Mouse (Mus musculus): ENCODE results near the gene Serpina3f.
A peak's percentile ranks its signal among the peaks of the same experiment; 100 is the strongest.
"Not testable (repeated sequence)": the region's sequence is repeated elsewhere in the genome, so short reads cannot be mapped to it uniquely, and the experiment has no call there.

Gene Serpina3f

GRCm38 (mm10) chr12:104214445-104214753, at the start of gene Serpina3f:
Gene Serpina3f, plus strand, starts transcription at chr12:104214544.
- DNase-seq = no peak

- DNase-seq = peak; percentile 39
Observed at GRCm38 (mm10) chr12:104174747-104175146, 39.6 kb upstream of the Serpina3f start.

GRCm38 (mm10) chr12:104175636-104176035, 38.7 kb upstream of the Serpina3f start:
- DNase-seq = no peak

- DNase-seq = peak; percentile 17
Observed at GRCm38 (mm10) chr12:104178577-104178976, 35.8 kb upstream of the Serpina3f start.

- no peak for DNase-seq
Observed at GRCm38 (mm10) chr12:104178987-104179386, 35.4 kb upstream of the Serpina3f start.

- no peak for DNase-seq
Observed at GRCm38 (mm10) chr12:104185046-104185445, 29.3 kb upstream of the Serpina3f start.

GRCm38 (mm10) chr12:104186041-104186581, 28.2 kb upstream of the Serpina3f start:
- DNase-seq = no peak

GRCm38 (mm10) chr12:104189246-104189645, 25.1 kb upstream of the Serpina3f start:
- no peak for DNase-seq

- no peak for DNase-seq
Observed at GRCm38 (mm10) chr12:104190852-104191251, 23.5 kb upstream of the Serpina3f start.

GRCm38 (mm10) chr12:104209149-104209548, 5.2 kb upstream of the Serpina3f start:
- DNase-seq = no peak

GRCm38 (mm10) chr12:104209802-104210201, 4.5 kb upstream of the Serpina3f start:
- no peak for DNase-seq

GRCm38 (mm10) chr12:104213689-104214444, 477 bp upstream of the Serpina3f start:
- DNase-seq = no peak

- DNase-seq = no peak
Observed at GRCm38 (mm10) chr12:104215249-104215648, 905 bp downstream of the Serpina3f start.

- DNase-seq = no peak
Observed at GRCm38 (mm10) chr12:104221616-104222015, 7.3 kb downstream of the Serpina3f start.

- no peak for DNase-seq
Observed at GRCm38 (mm10) chr12:104223690-104224089, 9.3 kb downstream of the Serpina3f start.

GRCm38 (mm10) chr12:104224598-104225300, 10.4 kb downstream of the Serpina3f start:
- no peak for DNase-seq

GRCm38 (mm10) chr12:104230762-104231161, 16.4 kb downstream of the Serpina3f start:
- DNase-seq = no peak

- no peak for DNase-seq
Observed at GRCm38 (mm10) chr12:104235915-104236314, 21.6 kb downstream of the Serpina3f start, which contains the start of gene Serpina3g. Gene Serpina3g, plus strand, starts transcription at chr12:104236245.

- DNase-seq = not testable (repeated sequence)
Observed at GRCm38 (mm10) chr12:104238048-104238447, 23.7 kb downstream of the Serpina3f start.

- DNase-seq = no peak
Observed at GRCm38 (mm10) chr12:104243307-104243706, 29.0 kb downstream of the Serpina3f start.

- no peak for DNase-seq
Observed at GRCm38 (mm10) chr12:104245092-104245491, 30.7 kb downstream of the Serpina3f start.

GRCm38 (mm10) chr12:104245595-104245994, 31.3 kb downstream of the Serpina3f start:
- no peak for DNase-seq

- no peak for DNase-seq
Observed at GRCm38 (mm10) chr12:104247553-104248002, 33.2 kb downstream of the Serpina3f start.

- DNase-seq = no peak
Observed at GRCm38 (mm10) chr12:104248231-104248630, 33.9 kb downstream of the Serpina3f start.
